Mouse (Mus musculus) adrenal gland, postnatal 10 days (tissue): ENCODE measurements around the gene Birc6. TPM values are rescaled to one million over a fixed set of nuclear protein-coding genes. Genes with fewer than 3 reads are reported as not detected.
A peak's percentile ranks its signal among the peaks of the same experiment; 100 is the strongest.
"Not testable (repeated sequence)": the region's sequence is repeated elsewhere in the genome, so short reads cannot be mapped to it uniquely, and the experiment has no call there.

ENCODE experiments used
- DNase-seq: peaks from one replicate; pipeline ENCODE4 v3.0.0; 2021; ENCODE audit warnings: mixed read lengths
- total RNA-seq, 2 experiments: library from RNA; stranded (reverse); gene quantifications; 2 replicates each; pipeline ENCODE4 v1.2.3; 2021

The Birc6 gene
- total RNA-seq, 2 experiments from 2014 or later, result 92.1 to 136 TPM

- no peak for DNase-seq
Observed at GRCm38 (mm10) chr17:74559891-74560290, 31.8 kb downstream of the Birc6 start.

- no peak for DNase-seq
Observed at GRCm38 (mm10) chr17:74564151-74564550, 36.1 kb downstream of the Birc6 start.

- DNase-seq, result no peak
Observed at GRCm38 (mm10) chr17:74569219-74569618, 41.1 kb downstream of the Birc6 start.

- no peak for DNase-seq
Observed at GRCm38 (mm10) chr17:74570585-74570984, 42.5 kb downstream of the Birc6 start.

- DNase-seq, result no peak
Observed at GRCm38 (mm10) chr17:74577173-74577572, 49.1 kb downstream of the Birc6 start.

- DNase-seq, result no peak
Observed at GRCm38 (mm10) chr17:74579586-74579985, 51.5 kb downstream of the Birc6 start.

- no peak for DNase-seq
Observed at GRCm38 (mm10) chr17:74580738-74581137, 52.6 kb downstream of the Birc6 start.

- no peak for DNase-seq
Observed at GRCm38 (mm10) chr17:74586768-74587167, 58.7 kb downstream of the Birc6 start.

GRCm38 (mm10) chr17:74598908-74599307 lies 70.8 kb downstream of the Birc6 start:
- no peak for DNase-seq

GRCm38 (mm10) chr17:74599396-74599795 lies 71.3 kb downstream of the Birc6 start:
- DNase-seq, result no peak

GRCm38 (mm10) chr17:74601201-74601600 lies 73.1 kb downstream of the Birc6 start:
- no peak for DNase-seq

GRCm38 (mm10) chr17:74630798-74631197 lies 102.7 kb downstream of the Birc6 start:
- no peak for DNase-seq

GRCm38 (mm10) chr17:74642445-74642844 lies 114.3 kb downstream of the Birc6 start:
- no peak for DNase-seq

GRCm38 (mm10) chr17:74658362-74658761 lies 130.3 kb downstream of the Birc6 start:
- DNase-seq, result no peak

- DNase-seq, result no peak
Observed at GRCm38 (mm10) chr17:74668010-74668409, 139.9 kb downstream of the Birc6 start.

GRCm38 (mm10) chr17:74670031-74670430 lies 141.9 kb downstream of the Birc6 start:
- no peak for DNase-seq

- DNase-seq, result no peak
Observed at GRCm38 (mm10) chr17:74672446-74672845, 144.4 kb downstream of the Birc6 start.

- DNase-seq, result peak; percentile 49
Observed at GRCm38 (mm10) chr17:74673251-74673650, 145.2 kb downstream of the Birc6 start.

- no peak for DNase-seq
Observed at GRCm38 (mm10) chr17:74678061-74678460, 150.0 kb downstream of the Birc6 start.

- no peak for DNase-seq
Observed at GRCm38 (mm10) chr17:74684927-74685326, 156.8 kb downstream of the Birc6 start.

GRCm38 (mm10) chr17:74688555-74688954 lies 160.5 kb downstream of the Birc6 start:
- DNase-seq, result no peak

- no peak for DNase-seq
Observed at GRCm38 (mm10) chr17:74689406-74689805, 161.3 kb downstream of the Birc6 start.

- not testable (repeated sequence) for DNase-seq
Observed at GRCm38 (mm10) chr17:74701661-74702060, 173.6 kb downstream of the Birc6 start.

- no peak for DNase-seq
Observed at GRCm38 (mm10) chr17:74705480-74705879, 177.4 kb downstream of the Birc6 start.

- DNase-seq, result no peak
Observed at GRCm38 (mm10) chr17:74706593-74706992, 178.5 kb downstream of the Birc6 start.
